Mouse (Mus musculus) lung, adult 2 months (tissue): ENCODE results near the gene Tuba1b.

Source experiments
- CTCF ChIP-seq: fragments of 200-500 bp; IDR thresholded peaks from 2 replicates; pipeline ENCODE4 v1.5.1; 2011; ENCODE audit warnings: mild to moderate bottlenecking, low read length, control low read depth; ENCODE audit not compliant: insufficient read depth
- POLR2A ChIP-seq: fragments of 200-500 bp; IDR thresholded peaks from 2 replicates; pipeline ENCODE4 v1.6.1; 2011; ENCODE audit warnings: low read depth, mild to moderate bottlenecking, control low read depth, low read length, borderline replicate concordance; ENCODE audit errors: extremely low read depth

GRCm38 (mm10) chr15:98940816-98941215 is 6.5 kb upstream of the Tuba1b start:
- TF ChIP-seq CTCF (no peak), POLR2A (no peak)
